Mouse (Mus musculus): ENCODE measurements around the gene Kcnn4. TPM values are rescaled to one million over a fixed set of nuclear protein-coding genes. Genes with fewer than 3 reads are reported as not detected.

Kcnn4 gene
- polyA plus RNA-seq, 1 experiment from 2014 or later: 2.0 TPM

GRCm38 (mm10) chr7:24435305-24435704, 65.2 kb downstream of the Kcnn4 start:
- Histone ChIP-seq H3K9ac (replicated peaks; ENCODE audit: low read depth, low read length) (no peak overlapping the region), H3K4me2 (ENCODE audit: low read depth, low read length) (no peak overlapping the region), H3K4me1 (ENCODE audit: control insufficient read depth, insufficient read depth, low read length) (no peaks in the 10 kb centered on the region), H3K27ac (ENCODE audit: low read depth, low read length) (no peak overlapping the region), H3K27me3 (ENCODE audit: control insufficient read depth, insufficient read depth, low read length) (no peaks in the 10 kb centered on the region), H3K4me3 (ENCODE audit: low read depth, low read length) (no peak overlapping the region), H3K9me3 (ENCODE audit: control insufficient read depth, low read length) (no peaks in the 10 kb centered on the region), H3K36me3 (ENCODE audit: control insufficient read depth, insufficient read depth, low read length) (no peaks in the 10 kb centered on the region)
- WGBS: 75% methylated on average over 5 of the region's 5 CpGs
- no peak for ATAC-seq (ENCODE audit: low read depth)

Small RNA genes within 50 kb of the gene (microRNA-seq; reads per million reads assigned to microRNA genes)
- gene Gm27592: not detected

Other genes starting within 250 kb of the Kcnn4 start
- 27.8 and 32.4 TPM in 2 replicates for gene Zfp235, start 236.1 kb upstream of the Kcnn4 start, polyA plus RNA-seq (2014; fragmentation: Nextera tagmentation; extraction: Ambion mirVana)
- gene Zfp114, start 195.2 kb upstream of the Kcnn4 start, polyA plus RNA-seq (2014; fragmentation: Nextera tagmentation; extraction: Ambion mirVana): 3.8 and 4.0 TPM in 2 replicates
- 4.5 and 6.7 TPM in 2 replicates for gene Zfp111, start 158.8 kb upstream of the Kcnn4 start, polyA plus RNA-seq (2014; fragmentation: Nextera tagmentation; extraction: Ambion mirVana)
- gene Zfp109, start 132.7 kb upstream of the Kcnn4 start, polyA plus RNA-seq (2014; fragmentation: Nextera tagmentation; extraction: Ambion mirVana): 3.8 and 4.5 TPM in 2 replicates
- 7.0 and 7.2 TPM in 2 replicates for gene Zfp108, start 115.5 kb upstream of the Kcnn4 start, polyA plus RNA-seq (2014; fragmentation: Nextera tagmentation; extraction: Ambion mirVana)
- gene Zfp93, start 99.8 kb upstream of the Kcnn4 start, polyA plus RNA-seq (2014; fragmentation: Nextera tagmentation; extraction: Ambion mirVana): 6.4 and 8.9 TPM in 2 replicates
- 37.3 and 39.6 TPM in 2 replicates for gene Zfp61, start 69.0 kb upstream of the Kcnn4 start, polyA plus RNA-seq (2014; fragmentation: Nextera tagmentation; extraction: Ambion mirVana)
- gene Zfp94, start 53.6 kb upstream of the Kcnn4 start, polyA plus RNA-seq (2014; fragmentation: Nextera tagmentation; extraction: Ambion mirVana): 19.2 and 24.2 TPM in 2 replicates
- gene Tescl, start 36.3 kb upstream of the Kcnn4 start, polyA plus RNA-seq (2014; fragmentation: Nextera tagmentation; extraction: Ambion mirVana): 0.32 and 0.99 TPM in 2 replicates
- not detected in 2 replicates for gene Lypd5, start 21.1 kb upstream of the Kcnn4 start, polyA plus RNA-seq (2014; fragmentation: Nextera tagmentation; extraction: Ambion mirVana)
- 32.9 and 34.9 TPM in 2 replicates for gene Smg9, start 29.4 kb downstream of the Kcnn4 start, polyA plus RNA-seq (2014; fragmentation: Nextera tagmentation; extraction: Ambion mirVana)
- gene Irgc1, start 82.0 kb downstream of the Kcnn4 start, polyA plus RNA-seq (2014; fragmentation: Nextera tagmentation; extraction: Ambion mirVana): not detected in 2 replicates
- 0.81 and 1.6 TPM in 2 replicates for gene Plaur, start 92.2 kb downstream of the Kcnn4 start, polyA plus RNA-seq (2014; fragmentation: Nextera tagmentation; extraction: Ambion mirVana)
- gene Cadm4, start 111.8 kb downstream of the Kcnn4 start, polyA plus RNA-seq (2014; fragmentation: Nextera tagmentation; extraction: Ambion mirVana): 15.9 and 22.6 TPM in 2 replicates
- gene Zfp428, start 136.7 kb downstream of the Kcnn4 start, polyA plus RNA-seq (2014; fragmentation: Nextera tagmentation; extraction: Ambion mirVana): 165 and 211 TPM in 2 replicates
- gene AC161166.1, start 142.2 kb downstream of the Kcnn4 start, polyA plus RNA-seq (2014; fragmentation: Nextera tagmentation; extraction: Ambion mirVana): 1.6 and 2.2 TPM in 2 replicates
- 21.5 and 27.0 TPM in 2 replicates for gene Irgq, start 160.4 kb downstream of the Kcnn4 start, polyA plus RNA-seq (2014; fragmentation: Nextera tagmentation; extraction: Ambion mirVana)
- gene Pinlyp, start 175.9 kb downstream of the Kcnn4 start, polyA plus RNA-seq (2014; fragmentation: Nextera tagmentation; extraction: Ambion mirVana): not detected in 2 replicates
- gene Xrcc1, start 176.0 kb downstream of the Kcnn4 start, polyA plus RNA-seq (2014; fragmentation: Nextera tagmentation; extraction: Ambion mirVana): 54.1 and 57.4 TPM in 2 replicates
- 26.4 and 27.9 TPM in 2 replicates for gene Ethe1, start 217.3 kb downstream of the Kcnn4 start, polyA plus RNA-seq (2014; fragmentation: Nextera tagmentation; extraction: Ambion mirVana)
- gene Zfp575, start 217.4 kb downstream of the Kcnn4 start, polyA plus RNA-seq (2014; fragmentation: Nextera tagmentation; extraction: Ambion mirVana): 8.5 and 9.4 TPM in 2 replicates
- not detected in 2 replicates for gene Phldb3, start 240.5 kb downstream of the Kcnn4 start, polyA plus RNA-seq (2014; fragmentation: Nextera tagmentation; extraction: Ambion mirVana)